Mouse (Mus musculus): Measurements from ENCODE around the gene Tuba8.

Tuba8 gene

GRCm38 (mm10) chr6:121210149-121210925, at the start of gene Tuba8:
TSS of gene Tuba8 (plus strand) at chr6:121210696.
- POLR2A ChIA-PET, result interaction anchor here (0.6 to 2.6 kb wide), 15 partner anchors 8 to 1264 kb away, joined by 3 to 23 read pairs (median 4); partner anchors contain the start of genes Pex26 (in 2 of the 4), Atp6v1e1 (in 1 of the 4) and Phc1 (in 1 of the 4)
- CTCF ChIA-PET, result interaction anchor here in 2 of 4 experiments (0.8 to 1.1 kb wide), 3 partner anchors 24 to 26 kb away, joined by 3 to 7 read pairs (median 3); no protein-coding TSS in a partner anchor

- ChIA-PET CTCF (no interaction called here), POLR2A (interaction anchor here in 3 of 4 experiments (0.6 to 1.1 kb wide), 4 partner anchors 14 to 184 kb away, joined by 3 to 7 read pairs (median 3); no protein-coding TSS in a partner anchor)
Measured at GRCm38 (mm10) chr6:121162616-121163015, 47.9 kb upstream of the Tuba8 start.

GRCm38 (mm10) chr6:121166098-121166552, 44.4 kb upstream of the Tuba8 start:
- POLR2A ChIA-PET, result interaction anchor here in 3 of 4 experiments (0.5 to 3.0 kb wide), 18 partner anchors 12 to 1126 kb away, joined by 3 to 15 read pairs (median 8); partner anchors contain the start of genes Pex26 (in 2 of the 3), Atp6v1e1 (in 1 of the 3) and Mical3 (in 1 of the 3)
- CTCF ChIA-PET, result interaction anchor here in 2 of 4 experiments (1.0 to 1.4 kb wide), 3 partner anchors 12 to 36 kb away, joined by 3 to 4 read pairs (median 3); no protein-coding TSS in a partner anchor

GRCm38 (mm10) chr6:121167381-121167975, 43.0 kb upstream of the Tuba8 start:
- POLR2A ChIA-PET, result interaction anchor here (0.6 to 3.0 kb wide), 43 partner anchors 9 to 636 kb away, joined by 3 to 15 read pairs (median 5); partner anchors contain the start of genes Pex26 (in 2 of the 4), Hdhd5 (in 1 of the 4) and Mical3 (in 1 of the 4)
- CTCF ChIA-PET, result interaction anchor here in 3 of 4 experiments (0.6 to 1.8 kb wide), 10 partner anchors 15 to 269 kb away, joined by 3 to 7 read pairs (median 4); partner anchors contain the start of genes Mical3 (in 1 of the 3) and Pex26 (in 1 of the 3)

DNA sequence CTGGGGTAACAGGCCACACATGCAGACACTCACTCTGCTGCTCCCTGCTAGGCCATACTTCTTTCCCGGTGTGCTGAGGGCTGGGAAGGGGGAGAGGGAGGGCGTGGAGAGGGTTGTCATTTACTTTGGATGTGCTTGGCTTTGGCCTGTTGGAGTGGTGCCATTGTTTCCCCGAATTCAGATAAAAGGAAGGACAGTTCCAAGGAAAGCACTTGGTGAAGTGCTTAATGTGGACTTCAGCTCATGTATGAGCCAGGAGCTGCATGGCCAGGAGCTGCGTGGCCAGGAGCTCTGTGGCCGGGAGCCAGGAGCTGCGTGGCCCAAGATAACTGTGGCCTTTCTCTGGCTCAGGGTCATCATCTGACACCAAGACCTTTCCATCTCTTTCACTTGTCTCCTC, 39.4 kb upstream of the Tuba8 start:
- CTCF ChIA-PET, result no interaction called here
- POLR2A ChIA-PET, result interaction anchor here in 2 of 4 experiments (1.0 to 1.3 kb wide), 3 partner anchors 10 to 40 kb away, joined by 3 to 4 read pairs (median 3); partner anchors contain the start of gene Mical3 (in 1 of the 2)

GRCm38 (mm10) chr6:121173471-121173870, 37.0 kb upstream of the Tuba8 start:
- POLR2A ChIA-PET, result interaction anchor here in 2 of 4 experiments (0.7 to 2.1 kb wide), 3 partner anchors 10 to 60 kb away, joined by 3 to 5 read pairs (median 3); partner anchors contain the start of gene Pex26 (in 2 of the 2)
- CTCF ChIA-PET, result interaction anchor here in 2 of 4 experiments (0.6 to 1.0 kb wide), 2 partner anchors 10 to 1941 kb away, joined by 3 to 4 read pairs; partner anchors contain the start of gene Pex26 (in 1 of the 2)

GRCm38 (mm10) chr6:121174761-121175160, 35.7 kb upstream of the Tuba8 start:
- ChIA-PET POLR2A (interaction anchor here in 2 of 4 experiments (0.7 to 1.3 kb wide), 3 partner anchors 10 to 71 kb away, joined by 3 to 4 read pairs (median 3); partner anchors contain the start of gene Usp18 (in 1 of the 2)), CTCF (no interaction called here)

DNA sequence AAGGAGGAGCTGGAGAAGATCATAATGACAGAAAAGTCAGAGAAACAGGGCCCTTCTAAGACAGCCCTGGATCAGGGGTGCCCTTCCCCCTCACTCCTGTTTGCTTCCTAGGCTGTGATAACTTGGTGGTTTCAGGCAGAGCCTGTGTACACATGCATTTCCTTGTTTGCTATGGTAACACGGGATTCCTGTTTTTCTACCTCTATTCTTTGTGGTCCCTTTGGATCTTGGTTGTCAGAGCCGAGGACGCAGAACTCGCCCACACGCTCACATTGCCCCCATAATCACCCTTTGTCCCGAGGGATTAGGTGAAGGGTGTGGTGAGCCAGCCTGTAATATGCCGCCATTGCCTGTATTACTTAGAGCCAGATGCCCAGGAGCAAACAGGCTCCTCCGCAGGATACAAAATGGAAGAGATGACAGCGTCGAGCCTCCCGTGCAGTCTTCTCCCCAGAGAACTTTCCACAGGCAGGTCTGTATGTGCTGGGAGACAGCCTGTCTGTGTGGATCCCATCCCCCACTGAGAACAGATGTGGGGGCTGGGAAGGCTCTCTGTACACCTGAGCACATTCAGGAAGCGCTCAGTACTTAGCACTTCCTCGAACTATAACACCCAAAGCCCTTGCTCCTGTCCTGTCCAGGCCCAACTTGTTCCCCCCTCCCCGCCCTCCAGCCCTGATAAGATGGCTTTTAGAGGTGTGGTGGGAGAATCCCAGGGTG, 34.3 kb upstream of the Tuba8 start:
- ChIA-PET CTCF (interaction anchor here in 1 of 4 experiments (1.2 kb wide), 1 partner anchor 278 kb away, joined by 4 read pairs; no protein-coding TSS in a partner anchor), POLR2A (interaction anchor here in 3 of 4 experiments (0.5 to 3.0 kb wide), 10 partner anchors 9 to 260 kb away, joined by 3 to 13 read pairs (median 4); partner anchors contain the start of genes Mical3 (in 2 of the 3) and Bid (in 1 of the 3))

DNA sequence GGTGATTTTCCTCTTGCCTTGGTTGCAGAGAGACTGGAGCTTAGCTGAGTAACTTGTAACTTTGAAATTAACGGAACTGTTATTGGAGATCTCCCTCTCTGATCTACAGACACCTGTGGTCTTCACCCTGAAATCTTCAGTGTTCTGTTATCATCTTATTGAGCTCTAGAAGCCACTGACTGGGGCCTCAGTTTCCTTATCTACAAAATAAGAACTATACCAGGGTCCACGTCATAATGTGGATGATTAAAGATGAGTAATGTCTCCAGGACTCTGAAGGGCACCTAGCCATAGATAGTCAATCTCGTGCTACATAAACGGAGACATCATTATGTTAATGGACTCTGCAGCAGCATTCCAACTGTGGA, 33.8 kb upstream of the Tuba8 start:
- POLR2A ChIA-PET, result interaction anchor here (0.6 to 3.0 kb wide), 12 partner anchors 9 to 278 kb away, joined by 3 to 13 read pairs (median 4); partner anchors contain the start of genes Mical3 (in 2 of the 4) and Bid (in 1 of the 4)

DNA sequence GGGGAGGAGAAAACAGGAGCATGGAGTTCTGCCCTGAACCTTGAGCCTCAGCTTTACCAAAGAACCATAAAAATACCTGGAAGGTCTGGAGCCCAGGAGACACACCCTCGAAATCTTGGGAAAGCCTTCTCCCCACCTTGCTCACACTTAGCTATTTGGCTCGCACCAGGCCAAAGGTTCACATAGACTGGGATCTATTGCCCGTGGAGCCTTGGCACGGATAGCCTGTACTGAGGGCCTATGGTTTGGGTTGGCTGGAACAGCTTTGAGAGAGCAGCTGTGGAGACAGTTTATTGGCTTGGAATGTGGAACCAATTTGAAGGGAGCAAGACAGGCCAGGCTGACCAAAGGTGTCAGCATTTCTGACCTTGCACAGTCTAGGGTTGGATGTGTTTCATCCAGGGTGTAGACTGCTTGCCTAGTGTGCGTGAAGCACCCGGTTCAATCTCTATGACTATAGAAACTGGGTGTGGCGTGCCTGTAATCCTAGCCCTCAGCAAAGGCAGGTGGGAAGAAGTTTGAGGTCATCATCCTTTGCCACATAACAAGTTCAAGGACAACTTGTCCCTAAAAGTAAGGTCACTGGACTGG, 33.3 kb upstream of the Tuba8 start:
- POLR2A ChIA-PET, result interaction anchor here in 3 of 4 experiments (0.6 to 3.0 kb wide), 14 partner anchors 10 to 278 kb away, joined by 3 to 13 read pairs (median 4); partner anchors contain the start of genes Mical3 (in 2 of the 3) and Bid (in 1 of the 3)
- CTCF ChIA-PET, result interaction anchor here in 2 of 4 experiments (0.6 to 2.3 kb wide), 8 partner anchors 47 to 560 kb away, joined by 3 to 10 read pairs (median 4); no protein-coding TSS in a partner anchor

More for the DNA sequence above, 33.8 kb upstream of the Tuba8 start:
- CTCF ChIA-PET, result interaction anchor here in 2 of 4 experiments (1.2 to 2.3 kb wide), 3 partner anchors 162 to 278 kb away, joined by 4 to 10 read pairs (median 7); no protein-coding TSS in a partner anchor

DNA sequence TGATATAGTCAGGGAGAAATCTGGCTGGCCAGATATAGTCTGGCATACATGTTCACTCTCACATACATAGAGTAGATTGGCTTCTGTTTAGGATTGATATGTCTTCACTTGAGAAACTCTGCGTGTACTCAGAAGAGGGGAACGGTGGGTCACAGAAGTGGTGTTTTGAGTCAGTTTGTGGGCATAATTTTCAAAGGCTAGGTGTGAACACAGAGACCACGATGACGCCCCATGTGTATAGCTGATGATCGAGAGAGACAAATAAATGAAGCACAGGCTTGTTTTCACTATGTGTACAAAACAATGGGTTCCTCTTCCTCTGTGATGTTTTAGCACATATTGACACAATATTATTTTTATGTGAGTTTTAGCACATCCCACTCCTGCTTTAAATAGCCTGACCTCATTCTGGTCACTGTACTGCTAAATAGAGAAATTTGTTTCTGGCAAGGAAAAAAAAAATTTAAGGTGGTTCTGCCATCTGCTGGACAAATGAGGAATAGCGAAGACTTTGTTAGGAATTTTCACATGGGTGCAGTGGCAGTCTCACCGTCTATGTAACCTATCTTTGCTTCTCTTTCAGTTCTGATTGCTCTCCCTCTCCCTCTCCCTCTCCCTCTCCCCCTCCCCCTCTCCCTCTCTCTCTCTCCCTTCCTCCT, 31.7 kb upstream of the Tuba8 start:
- ChIA-PET CTCF (interaction anchor here in 3 of 4 experiments (0.6 to 2.3 kb wide), 15 partner anchors 12 to 386 kb away, joined by 3 to 10 read pairs (median 4); no protein-coding TSS in a partner anchor), POLR2A (interaction anchor here in 3 of 4 experiments (1.1 to 3.0 kb wide), 6 partner anchors 11 to 275 kb away, joined by 3 to 13 read pairs (median 6); no protein-coding TSS in a partner anchor)

GRCm38 (mm10) chr6:121179846-121180245, 30.6 kb upstream of the Tuba8 start:
- ChIA-PET POLR2A (interaction anchor here in 1 of 4 experiments (0.7 kb wide), 1 partner anchor 68 kb away, joined by 3 read pairs; no protein-coding TSS in a partner anchor), CTCF (interaction anchor here in 3 of 4 experiments (0.6 to 2.1 kb wide), 4 partner anchors 11 to 357 kb away, joined by 3 to 6 read pairs (median 4); partner anchors contain the start of gene Atp6v1e1 (in 1 of the 3))

DNA sequence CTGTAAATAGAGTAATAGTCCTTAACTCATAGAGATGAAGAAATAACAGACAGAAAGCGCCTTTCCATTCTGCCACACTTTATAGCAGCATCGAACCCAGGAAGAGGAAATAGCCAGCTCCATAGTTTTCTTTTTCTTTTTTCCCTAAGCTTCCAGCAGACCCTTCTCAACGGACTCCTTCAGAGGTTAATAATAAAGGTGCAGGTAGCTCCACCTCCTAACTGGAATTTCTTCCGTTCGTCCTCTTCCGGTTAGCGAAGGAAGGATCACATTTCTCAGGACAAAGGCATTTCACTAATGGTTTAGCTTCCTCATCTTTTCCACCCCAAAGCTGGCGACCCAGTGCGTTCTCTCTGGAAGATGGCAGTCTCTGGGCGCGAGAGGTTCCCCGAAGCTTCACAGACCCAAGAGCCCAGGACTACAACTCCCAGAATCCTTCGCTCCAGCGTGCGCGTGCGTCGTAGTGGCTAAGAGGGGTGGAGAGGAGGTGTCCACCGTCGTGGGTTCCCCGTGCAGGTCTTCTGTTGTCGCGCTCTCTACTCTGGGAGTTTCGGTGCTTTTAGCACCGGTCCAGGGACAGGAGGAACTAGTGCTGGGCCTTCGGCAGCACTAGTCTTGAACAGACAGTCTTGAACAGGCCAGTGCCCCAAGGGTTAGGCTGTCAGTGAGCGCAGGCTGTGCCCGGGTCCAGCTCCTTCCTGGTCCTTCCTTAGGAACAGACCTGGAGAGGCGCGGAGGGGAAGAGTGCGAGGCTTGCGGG, 26.9 kb upstream of the Tuba8 start, which contains the start of gene Pex26:
TSS of gene Pex26 (plus strand) at position 254 of the 760 bp plus-strand sequence.
- ChIA-PET CTCF (interaction anchor here (0.5 to 2.9 kb wide), 24 partner anchors 10 to 580 kb away, joined by 3 to 32 read pairs (median 4); partner anchors contain the start of genes Atp6v1e1 (in 1 of the 4) and Mical3 (in 1 of the 4)), POLR2A (interaction anchor here in 3 of 4 experiments (0.6 to 3.1 kb wide), 27 partner anchors 10 to 361 kb away, joined by 3 to 39 read pairs (median 4); partner anchors contain the start of genes Atp6v1e1 (in 1 of the 3), Bid (in 1 of the 3) and Tuba8 (in 1 of the 3))

DNA sequence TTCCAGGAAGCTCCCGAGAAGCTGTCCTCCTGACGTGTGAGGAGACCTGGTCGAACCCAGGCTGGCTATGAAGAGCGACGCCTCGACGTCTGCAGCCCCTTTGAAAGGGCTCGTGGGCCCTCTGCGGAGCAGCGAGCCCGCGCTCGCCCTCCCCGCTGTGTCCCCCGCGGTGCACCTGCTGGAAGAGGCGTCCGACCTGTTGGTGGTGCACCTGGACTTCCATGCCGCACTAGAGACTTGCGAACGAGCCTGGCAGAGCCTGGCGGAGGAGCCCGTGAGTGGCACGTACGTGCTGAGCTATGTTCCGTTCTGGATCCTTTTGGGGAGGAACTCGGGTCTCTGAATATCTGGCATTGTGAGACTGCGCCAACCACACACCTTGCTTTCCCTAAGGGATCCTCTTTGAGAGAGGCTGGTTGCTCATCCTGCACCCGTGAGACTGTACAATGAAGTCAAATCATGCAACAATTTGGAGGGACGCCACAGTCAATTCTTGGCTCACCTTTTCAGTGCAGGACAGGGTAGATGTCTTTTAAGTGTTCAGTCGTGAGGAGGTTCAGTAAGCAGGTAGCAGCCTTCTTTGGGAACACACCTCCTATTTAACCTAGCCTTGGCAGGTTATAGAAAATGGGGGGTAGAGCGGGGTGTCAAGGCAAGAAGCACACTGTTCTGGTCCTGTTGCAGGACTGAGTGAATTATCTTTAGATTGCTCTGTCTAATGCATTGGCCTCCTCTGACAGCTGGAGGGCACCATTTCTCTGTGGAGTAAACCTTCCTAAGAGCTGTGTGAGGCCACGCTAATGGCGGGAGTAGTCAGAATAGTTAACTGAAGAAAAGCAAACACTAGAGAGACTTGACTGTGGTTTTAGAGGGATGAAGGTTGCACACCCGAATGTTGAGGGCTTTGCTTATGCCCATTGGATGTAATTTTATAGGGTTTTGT, 26.0 kb upstream of the Tuba8 start:
- POLR2A ChIA-PET, result interaction anchor here in 3 of 4 experiments (0.6 to 3.1 kb wide), 28 partner anchors 9 to 1156 kb away, joined by 3 to 39 read pairs (median 4); partner anchors contain the start of genes Atp6v1e1 (in 1 of the 3), Bid (in 1 of the 3), Mical3 (in 1 of the 3) and Phc1 (in 1 of the 3)
- CTCF ChIA-PET, result interaction anchor here (0.5 to 2.9 kb wide), 39 partner anchors 9 to 580 kb away, joined by 3 to 32 read pairs (median 4); partner anchors contain the start of genes Mical3 (in 3 of the 4), Tuba8 (in 1 of the 4) and Usp18 (in 1 of the 4)
